Mouse (Mus musculus): Measurements from ENCODE around the gene Tysnd1. TPM values are rescaled to one million over a fixed set of nuclear protein-coding genes. Genes with fewer than 3 reads are reported as not detected.
A peak's percentile ranks its signal among the peaks of the same experiment; 100 is the strongest.

Gene Tysnd1
- 11.7 and 14.5 TPM in 2 replicates for polyA plus RNA-seq (2015; fragmentation: Nextera tagmentation; extraction: Ambion mirVana)

- H3K27ac ChIP-seq (ENCODE audit: low read length): peak within 1 kb of the TSS; percentile 59
- no peaks in the 10 kb centered on the region for H3K9me3 ChIP-seq (replicated peaks; ENCODE audit: control insufficient read depth, low read length)
- no peaks in the 10 kb centered on the region for H3K27me3 ChIP-seq (ENCODE audit: control insufficient read depth, insufficient read depth, low read length)
- WGBS: under 1% methylated on average over 42 of the region's 42 CpGs
- peaks cover 15% of the 10 kb centered on the region for H3K4me1 ChIP-seq (ENCODE audit: control insufficient read depth, insufficient read depth, low read length)
- H3K36me3 ChIP-seq (ENCODE audit: control insufficient read depth, insufficient read depth, low read length): peaks cover 2% of the 10 kb centered on the region; the same call in 1 of the 2 replicates
- peak; percentile 96 for ATAC-seq (ENCODE audit: insufficient read depth, low FRiP score)
- H3K9ac ChIP-seq (ENCODE audit: low read length): peak within 1 kb of the TSS; percentile 83
- H3K4me2 ChIP-seq (ENCODE audit: low read depth, low read length): peak within 1 kb of the TSS; percentile 100
- H3K4me3 ChIP-seq (replicated peaks; ENCODE audit: low read length): peak within 1 kb of the TSS; percentile 89
Observed at GRCm38 (mm10) chr10:61694870-61695670, at the start of gene Tysnd1. Gene Tysnd1, plus strand, starts transcription at chr10:61695514.

GRCm38 (mm10) chr10:61646557-61646956 lies 48.8 kb upstream of the Tysnd1 start:
- Histone ChIP-seq H3K36me3 (ENCODE audit: control insufficient read depth, insufficient read depth, low read length) (no peaks in the 10 kb centered on the region), H3K27ac (ENCODE audit: low read length) (no peak overlapping the region; the same call in 1 of the 2 replicates), H3K4me3 (replicated peaks; ENCODE audit: low read length) (no peak overlapping the region), H3K9ac (ENCODE audit: low read length) (no peak overlapping the region), H3K4me2 (ENCODE audit: low read depth, low read length) (no peak overlapping the region), H3K9me3 (replicated peaks; ENCODE audit: control insufficient read depth, low read length) (no peaks in the 10 kb centered on the region), H3K27me3 (ENCODE audit: control insufficient read depth, insufficient read depth, low read length) (no peaks in the 10 kb centered on the region), H3K4me1 (ENCODE audit: control insufficient read depth, insufficient read depth, low read length) (0 out of 2 replicates have a peak, but pooled peaks cover 4% of the 10 kb centered on the region)
- 55% methylated on average over 7 of the region's 7 CpGs for WGBS
- peak; percentile 51; the same call in 1 of the 2 replicates for ATAC-seq (ENCODE audit: insufficient read depth, low FRiP score)

- Histone ChIP-seq H3K27ac (ENCODE audit: low read length) (peak within 1 kb of the TSS; percentile 81), H3K4me3 (replicated peaks; ENCODE audit: low read length) (peak within 1 kb of the TSS; percentile 75), H3K27me3 (ENCODE audit: control insufficient read depth, insufficient read depth, low read length) (no peaks in the 10 kb centered on the region), H3K9ac (ENCODE audit: low read length) (peak within 1 kb of the TSS; percentile 81), H3K9me3 (replicated peaks; ENCODE audit: control insufficient read depth, low read length) (no peaks in the 10 kb centered on the region), H3K36me3 (ENCODE audit: control insufficient read depth, insufficient read depth, low read length) (no peaks in the 10 kb centered on the region), H3K4me2 (ENCODE audit: low read depth, low read length) (peak within 1 kb of the TSS; percentile 78), H3K4me1 (ENCODE audit: control insufficient read depth, insufficient read depth, low read length) (0 out of 2 replicates have a peak, but pooled peaks cover 4% of the 10 kb centered on the region)
- WGBS: 2% methylated on average over 48 of the region's 50 CpGs
- peak; percentile 97 for ATAC-seq (ENCODE audit: insufficient read depth, low FRiP score)
Observed at GRCm38 (mm10) chr10:61647790-61648736, 47.3 kb upstream of the Tysnd1 start, which contains the start of gene Ppa1. Gene Ppa1, plus strand, starts transcription at chr10:61648552.

- no peaks in the 10 kb centered on the region for H3K27me3 ChIP-seq (ENCODE audit: control insufficient read depth, insufficient read depth, low read length)
- H3K27ac ChIP-seq (ENCODE audit: low read length): peak overlapping the region; percentile 81
- H3K4me2 ChIP-seq (ENCODE audit: low read depth, low read length): peak overlapping the region; percentile 78
- H3K9ac ChIP-seq (ENCODE audit: low read length): peak overlapping the region; percentile 81
- ATAC-seq (ENCODE audit: insufficient read depth, low FRiP score): peak; percentile 57; the same call in 1 of the 2 replicates
- H3K9me3 ChIP-seq (replicated peaks; ENCODE audit: control insufficient read depth, low read length): no peaks in the 10 kb centered on the region
- H3K4me3 ChIP-seq (replicated peaks; ENCODE audit: low read length): peak overlapping the region; percentile 75
- H3K36me3 ChIP-seq (ENCODE audit: control insufficient read depth, insufficient read depth, low read length): no peaks in the 10 kb centered on the region
- WGBS: 1% methylated on average over 49 of the region's 49 CpGs
- H3K4me1 ChIP-seq (ENCODE audit: control insufficient read depth, insufficient read depth, low read length): 0 out of 2 replicates have a peak, but pooled peaks cover 4% of the 10 kb centered on the region
Observed at GRCm38 (mm10) chr10:61648737-61649645, 46.3 kb upstream of the Tysnd1 start.

GRCm38 (mm10) chr10:61654105-61654504 lies 41.2 kb upstream of the Tysnd1 start:
- ATAC-seq (ENCODE audit: insufficient read depth, low FRiP score): no peak
- 91% methylated on average over 4 of the region's 4 CpGs for WGBS
- no peaks in the 10 kb centered on the region for H3K4me1 ChIP-seq (ENCODE audit: control insufficient read depth, insufficient read depth, low read length)
- no peaks in the 10 kb centered on the region for H3K9me3 ChIP-seq (replicated peaks; ENCODE audit: control insufficient read depth, low read length)
- H3K27me3 ChIP-seq (ENCODE audit: control insufficient read depth, insufficient read depth, low read length): no peaks in the 10 kb centered on the region
- H3K27ac ChIP-seq (ENCODE audit: low read length): no peak overlapping the region
- no peak overlapping the region for H3K4me2 ChIP-seq (ENCODE audit: low read depth, low read length)
- H3K36me3 ChIP-seq (ENCODE audit: control insufficient read depth, insufficient read depth, low read length): no peaks in the 10 kb centered on the region
- H3K9ac ChIP-seq (ENCODE audit: low read length): no peak overlapping the region
- H3K4me3 ChIP-seq (replicated peaks; ENCODE audit: low read length): no peak overlapping the region

- H3K4me2 ChIP-seq (ENCODE audit: low read depth, low read length): no peak overlapping the region
- H3K27me3 ChIP-seq (ENCODE audit: control insufficient read depth, insufficient read depth, low read length): no peaks in the 10 kb centered on the region
- no peak overlapping the region for H3K4me3 ChIP-seq (replicated peaks; ENCODE audit: low read length)
- no peak overlapping the region for H3K9ac ChIP-seq (ENCODE audit: low read length)
- no peaks in the 10 kb centered on the region for H3K36me3 ChIP-seq (ENCODE audit: control insufficient read depth, insufficient read depth, low read length)
- H3K4me1 ChIP-seq (ENCODE audit: control insufficient read depth, insufficient read depth, low read length): no peaks in the 10 kb centered on the region
- H3K9me3 ChIP-seq (replicated peaks; ENCODE audit: control insufficient read depth, low read length): no peaks in the 10 kb centered on the region
- ATAC-seq (ENCODE audit: insufficient read depth, low FRiP score): no peak
- 83% methylated on average over 7 of the region's 7 CpGs for WGBS
- H3K27ac ChIP-seq (ENCODE audit: low read length): no peak overlapping the region
Observed at GRCm38 (mm10) chr10:61654691-61655090, 40.6 kb upstream of the Tysnd1 start.

GRCm38 (mm10) chr10:61655188-61655587 lies 40.1 kb upstream of the Tysnd1 start:
- no peak overlapping the region for H3K27ac ChIP-seq (ENCODE audit: low read length)
- no peaks in the 10 kb centered on the region for H3K9me3 ChIP-seq (replicated peaks; ENCODE audit: control insufficient read depth, low read length)
- no peaks in the 10 kb centered on the region for H3K27me3 ChIP-seq (ENCODE audit: control insufficient read depth, insufficient read depth, low read length)
- no peak overlapping the region for H3K9ac ChIP-seq (ENCODE audit: low read length)
- no peak overlapping the region for H3K4me2 ChIP-seq (ENCODE audit: low read depth, low read length)
- no peaks in the 10 kb centered on the region for H3K36me3 ChIP-seq (ENCODE audit: control insufficient read depth, insufficient read depth, low read length)
- WGBS: 84% methylated on average over 3 of the region's 3 CpGs
- H3K4me1 ChIP-seq (ENCODE audit: control insufficient read depth, insufficient read depth, low read length): no peaks in the 10 kb centered on the region
- H3K4me3 ChIP-seq (replicated peaks; ENCODE audit: low read length): no peak overlapping the region
- no peak for ATAC-seq (ENCODE audit: insufficient read depth, low FRiP score)

Measured in stomach, embryonic 16.5 days (tissue).